Mouse (Mus musculus) limb, embryonic 12.5 days (tissue): Measurements from ENCODE around the gene Dpp7. TPM values are rescaled to one million over a fixed set of nuclear protein-coding genes. Genes with fewer than 3 reads are reported as not detected.

Experiments
- ATAC-seq: fragments of 200-750 bp; cut with Nextera tagmentation; 2 replicates; pipeline ENCODE4 v1.8.0; 2017; ENCODE audit warnings: low read depth, moderate TSS enrichment; ENCODE audit not compliant: insufficient number of reproducible peaks, insufficient read depth, low FRiP score, low TSS enrichment
- H3K27ac ChIP-seq: fragments of 300-500 bp; sonication (generic); 2 replicates; pipeline ENCODE4 v1.5.1; 2016; ENCODE audit warnings: mild to moderate bottlenecking, moderate library complexity
- H3K27me3 ChIP-seq: fragments of 300-500 bp; sonication (generic); 2 replicates; pipeline ENCODE4 v1.6.1; 2016; ENCODE audit warnings: mild to moderate bottlenecking, moderate library complexity
- H3K36me3 ChIP-seq: fragments of 300-500 bp; sonication (generic); 2 replicates; pipeline ENCODE4 v1.6.1; 2016; ENCODE audit warnings: mild to moderate bottlenecking, moderate library complexity
- H3K4me1 ChIP-seq: fragments of 300-500 bp; sonication (generic); replicated peaks from 2 replicates; pipeline ENCODE4 v1.6.1; 2016
- H3K4me2 ChIP-seq: fragments of 300-500 bp; sonication (generic); 2 replicates; pipeline ENCODE4 v1.6.1; 2016; ENCODE audit warnings: mild to moderate bottlenecking, moderate library complexity
- H3K4me3 ChIP-seq: fragments of 300-500 bp; sonication (generic); replicated peaks from 2 replicates; pipeline ENCODE4 v1.5.1; 2016; ENCODE audit warnings: mild to moderate bottlenecking
- H3K9ac ChIP-seq: fragments of 300-500 bp; sonication (generic); replicated peaks from 2 replicates; pipeline ENCODE4 v1.6.1; 2016; ENCODE audit warnings: mild to moderate bottlenecking, moderate library complexity
- H3K9me3 ChIP-seq: fragments of 300-500 bp; sonication (generic); 2 replicates; pipeline ENCODE4 v1.6.1; 2016; ENCODE audit warnings: mild to moderate bottlenecking, moderate library complexity
- WGBS: fragments of 180-500 bp; shearing (Covaris S2); methylation state at CpG from one replicate; pipeline ENCODE4 v1.1.7; 2016; 5-methylcytosine and 5-hydroxymethylcytosine counted together
- polyA plus RNA-seq: library from polyadenylated mRNA; unstranded; fragments of >200 nt; fragmentation: Nextera tagmentation; extraction: Ambion mirVana; gene quantifications from 2 replicates; pipeline ENCODE4 v1.2.1, GENCODE M21; 2016

Dpp7 gene
- 19.7 and 21.8 TPM in 2 replicates for polyA plus RNA-seq

- WGBS: 7% methylated on average over 13 of the region's 13 CpGs
- Histone ChIP-seq H3K4me1 (peaks cover 18% of the 10 kb centered on the region), H3K27ac (no peak within 1 kb of the TSS), H3K4me2 (peak within 1 kb of the TSS; percentile 87), H3K27me3 (no peaks in the 10 kb centered on the region), H3K36me3 (peaks cover 24% of the 10 kb centered on the region), H3K9ac (peak within 1 kb of the TSS; percentile 61), H3K9me3 (no peaks in the 10 kb centered on the region), H3K4me3 (peak within 1 kb of the TSS; percentile 56)
- ATAC-seq: peak; percentile 57
Observed at GRCm38 (mm10) chr2:25356208-25357079, at the start of gene Dpp7. Dpp7 (minus strand) TSS chr2:25356359.

GRCm38 (mm10) chr2:25403994-25404393 is 47.8 kb upstream of the Dpp7 start:
- H3K27me3 ChIP-seq: peaks cover 96% of the 10 kb centered on the region
- H3K27ac ChIP-seq: no peak overlapping the region
- H3K36me3 ChIP-seq: no peaks in the 10 kb centered on the region
- no peak for ATAC-seq
- peaks cover 10% of the 10 kb centered on the region; the same call in 1 of the 2 replicates for H3K4me1 ChIP-seq
- 81% methylated on average over 4 of the region's 4 CpGs for WGBS
- no peak overlapping the region for H3K9ac ChIP-seq
- H3K9me3 ChIP-seq: no peaks in the 10 kb centered on the region
- H3K4me2 ChIP-seq: 0 out of 2 replicates have a peak overlapping the region, but pooled peaks have one; percentile 68
- no peak overlapping the region for H3K4me3 ChIP-seq

GRCm38 (mm10) chr2:25402972-25403601 is 46.9 kb upstream of the Dpp7 start:
- no peak for ATAC-seq
- WGBS: 2% methylated on average over 54 of the region's 54 CpGs
- H3K4me2 ChIP-seq: peak overlapping the region; percentile 68

GRCm38 (mm10) chr2:25402377-25402971 is 46.3 kb upstream of the Dpp7 start:
- Histone ChIP-seq H3K27me3 (peaks cover 99% of the 10 kb centered on the region), H3K4me3 (peak overlapping the region; percentile 50), H3K27ac (no peak overlapping the region), H3K9me3 (no peaks in the 10 kb centered on the region), H3K4me2 (peak overlapping the region; percentile 68), H3K9ac (no peak overlapping the region), H3K36me3 (no peaks in the 10 kb centered on the region), H3K4me1 (peaks cover 10% of the 10 kb centered on the region; the same call in 1 of the 2 replicates)
- 2% methylated on average over 13 of the region's 13 CpGs for WGBS
- no peak for ATAC-seq

More at GRCm38 (mm10) chr2:25402972-25403601, 46.9 kb upstream of the Dpp7 start:
- H3K27me3 ChIP-seq: peaks cover 98% of the 10 kb centered on the region
- peak overlapping the region; percentile 50 for H3K4me3 ChIP-seq
- no peak overlapping the region for H3K27ac ChIP-seq
- H3K36me3 ChIP-seq: no peaks in the 10 kb centered on the region
- H3K9me3 ChIP-seq: no peaks in the 10 kb centered on the region
- peak overlapping the region; percentile 57 for H3K9ac ChIP-seq
- H3K4me1 ChIP-seq: peaks cover 10% of the 10 kb centered on the region; the same call in 1 of the 2 replicates

- no peaks in the 10 kb centered on the region for H3K9me3 ChIP-seq
- peaks cover 99% of the 10 kb centered on the region for H3K27me3 ChIP-seq
- 2% methylated on average over 17 of the region's 17 CpGs for WGBS
- ATAC-seq: no peak
- H3K27ac ChIP-seq: no peak overlapping the region
- no peak overlapping the region for H3K9ac ChIP-seq
- no peak overlapping the region for H3K4me3 ChIP-seq
- no peak overlapping the region for H3K4me2 ChIP-seq
- peaks cover 15% of the 10 kb centered on the region for H3K4me1 ChIP-seq
- no peaks in the 10 kb centered on the region for H3K36me3 ChIP-seq
Observed at GRCm38 (mm10) chr2:25400764-25401163, 44.6 kb upstream of the Dpp7 start.

GRCm38 (mm10) chr2:25400291-25400690 is 44.1 kb upstream of the Dpp7 start:
- H3K27ac ChIP-seq: no peak overlapping the region
- H3K9ac ChIP-seq: no peak overlapping the region
- H3K36me3 ChIP-seq: no peaks in the 10 kb centered on the region
- no peak for ATAC-seq
- no peak overlapping the region for H3K4me3 ChIP-seq
- peaks cover 99% of the 10 kb centered on the region for H3K27me3 ChIP-seq
- peaks cover 19% of the 10 kb centered on the region for H3K4me1 ChIP-seq
- H3K9me3 ChIP-seq: no peaks in the 10 kb centered on the region
- no peak overlapping the region for H3K4me2 ChIP-seq
- 22% methylated on average over 16 of the region's 16 CpGs for WGBS

GRCm38 (mm10) chr2:25399051-25399450 is 42.9 kb upstream of the Dpp7 start, which contains the start of gene Npdc1:
Npdc1 (plus strand) TSS chr2:25399351.
- ATAC-seq: no peak
- H3K4me1 ChIP-seq: peaks cover 22% of the 10 kb centered on the region

GRCm38 (mm10) chr2:25398065-25398464 is 41.9 kb upstream of the Dpp7 start:
- no peak overlapping the region for H3K27ac ChIP-seq
- no peaks in the 10 kb centered on the region for H3K36me3 ChIP-seq
- peaks cover 17% of the 10 kb centered on the region for H3K4me1 ChIP-seq
- peaks cover 98% of the 10 kb centered on the region for H3K27me3 ChIP-seq
- H3K9me3 ChIP-seq: no peaks in the 10 kb centered on the region
- no peak overlapping the region for H3K9ac ChIP-seq
- no peak overlapping the region for H3K4me2 ChIP-seq
- H3K4me3 ChIP-seq: no peak overlapping the region
- no peak for ATAC-seq
- WGBS: 92% methylated on average over 7 of the region's 7 CpGs

More at GRCm38 (mm10) chr2:25399051-25399450, 42.9 kb upstream of the Dpp7 start, which contains the start of gene Npdc1:
- H3K4me3 ChIP-seq: no peak within 1 kb of the TSS
- no peak within 1 kb of the TSS for H3K9ac ChIP-seq
- no peaks in the 10 kb centered on the region for H3K36me3 ChIP-seq
- no peaks in the 10 kb centered on the region for H3K9me3 ChIP-seq
- peaks cover 100% of the 10 kb centered on the region for H3K27me3 ChIP-seq
- no peak within 1 kb of the TSS for H3K4me2 ChIP-seq
- 57% methylated on average over 8 of the region's 8 CpGs for WGBS
- H3K27ac ChIP-seq: no peak within 1 kb of the TSS

- Histone ChIP-seq H3K4me1 (peaks cover 16% of the 10 kb centered on the region), H3K4me3 (no peak overlapping the region), H3K4me2 (no peak overlapping the region), H3K36me3 (no peaks in the 10 kb centered on the region), H3K9ac (no peak overlapping the region), H3K27ac (no peak overlapping the region), H3K9me3 (no peaks in the 10 kb centered on the region), H3K27me3 (peaks cover 92% of the 10 kb centered on the region)
- no peak for ATAC-seq
- WGBS: 52% methylated on average over 1 of the region's 1 CpGs
Observed at GRCm38 (mm10) chr2:25397010-25397409, 40.9 kb upstream of the Dpp7 start.

GRCm38 (mm10) chr2:25396597-25396983 is 40.4 kb upstream of the Dpp7 start:
- Histone ChIP-seq H3K4me3 (no peak overlapping the region), H3K27me3 (peaks cover 92% of the 10 kb centered on the region), H3K36me3 (no peaks in the 10 kb centered on the region), H3K4me2 (peak overlapping the region; percentile 59; the same call in 1 of the 2 replicates), H3K4me1 (peaks cover 16% of the 10 kb centered on the region), H3K27ac (no peak overlapping the region), H3K9me3 (no peaks in the 10 kb centered on the region), H3K9ac (no peak overlapping the region)
- ATAC-seq: no peak
- 33% methylated on average over 3 of the region's 3 CpGs for WGBS
